Mouse (Mus musculus): ENCODE data around the gene Dnajc12.
A peak's percentile ranks its signal among the peaks of the same experiment; 100 is the strongest.
"Not testable (repeated sequence)": the region's sequence is repeated elsewhere in the genome, so short reads cannot be mapped to it uniquely, and the experiment has no call there.

Gene Dnajc12

DNA sequence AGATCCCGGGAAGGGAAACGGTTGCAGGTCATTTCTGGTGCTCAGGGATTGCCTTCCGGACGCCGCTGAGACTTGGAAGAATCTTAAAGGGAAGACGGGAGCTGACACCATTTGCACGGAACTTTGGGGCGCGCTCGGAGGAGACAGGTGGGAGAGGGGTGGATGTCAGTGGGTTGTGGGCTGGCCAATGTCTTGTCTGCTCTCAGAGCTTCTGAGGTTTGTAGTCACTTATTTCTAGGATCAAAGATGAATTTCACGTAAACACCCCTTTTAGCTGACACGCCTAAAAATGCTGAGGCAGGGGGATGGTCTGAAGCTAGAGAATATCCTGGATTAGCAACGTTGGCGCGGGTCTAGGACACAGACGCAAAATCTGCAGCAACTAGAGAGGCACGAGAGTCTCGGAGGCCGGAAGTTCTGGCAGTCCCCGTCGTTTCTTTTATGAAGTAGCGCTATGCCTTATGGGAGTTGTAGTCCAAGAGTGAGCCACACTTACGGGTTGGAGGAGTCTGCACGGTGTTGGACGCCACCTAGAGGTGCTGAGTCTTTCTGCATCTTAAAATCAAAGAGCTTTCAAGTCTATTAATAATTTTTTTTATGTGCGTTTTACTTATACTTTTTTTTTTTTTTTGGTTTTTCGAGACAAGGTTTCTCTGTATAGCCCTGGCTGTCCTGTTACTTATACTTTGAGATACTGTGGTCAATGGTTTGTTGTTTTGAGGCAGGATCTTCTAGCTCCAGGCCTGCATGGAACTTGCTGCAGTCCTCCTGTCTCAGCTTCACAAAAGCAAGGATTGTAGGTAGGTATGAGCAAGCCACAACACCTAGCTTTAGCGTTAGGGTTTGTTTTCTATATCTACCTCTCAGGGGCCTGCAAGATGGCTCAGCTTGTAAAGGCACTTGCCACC is at the start of gene Dnajc12:
Gene Dnajc12, plus strand, starts transcription at position 72 of the 908 bp plus-strand sequence.
- peak; percentile 89 for DNase-seq (ENCODE audit: inconsistent ontology term)

DNA sequence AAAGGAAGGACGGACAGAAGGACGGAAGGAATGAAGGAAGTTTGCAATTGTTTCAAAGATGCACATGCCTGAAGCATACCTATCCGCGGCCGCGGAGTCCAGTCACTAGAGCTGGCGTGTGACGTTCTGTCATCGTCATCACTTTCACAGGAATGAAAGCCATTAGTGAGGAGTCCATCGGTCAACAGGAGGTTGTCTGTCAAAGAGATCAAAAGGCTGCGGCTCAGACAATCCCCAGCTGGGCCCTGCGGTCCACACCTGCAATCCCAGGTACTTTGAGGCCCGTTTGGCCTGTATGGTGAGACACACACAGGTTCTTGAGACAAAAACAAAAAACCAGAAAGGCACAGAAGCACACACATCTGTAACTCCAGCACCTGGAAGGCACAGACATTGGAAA is 45.3 kb upstream of the Dnajc12 start:
- peak; percentile 8 for DNase-seq (ENCODE audit: inconsistent ontology term)

DNA sequence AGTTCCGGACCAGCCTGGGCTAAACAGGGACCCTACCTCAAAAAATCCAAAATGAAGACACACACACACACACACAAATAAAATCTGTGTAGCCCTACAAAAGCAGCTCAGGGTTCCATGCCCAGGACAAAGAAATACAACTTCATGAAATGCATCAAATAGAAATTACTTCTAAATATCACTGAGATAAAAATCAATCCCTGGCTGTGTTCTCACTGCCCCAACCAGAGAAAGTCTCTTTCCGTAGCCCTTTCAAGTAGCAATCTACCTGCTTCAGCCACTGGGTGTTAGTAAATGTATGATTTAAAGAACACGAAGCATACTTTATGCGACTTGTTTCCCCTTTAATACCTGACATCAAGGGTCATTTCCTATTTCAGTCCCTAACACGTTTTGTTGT is 44.9 kb upstream of the Dnajc12 start:
- no peak for DNase-seq (ENCODE audit: inconsistent ontology term)

- peak; percentile 78 for DNase-seq (ENCODE audit: inconsistent ontology term)
These were observed 44.0 kb upstream of the Dnajc12 start for GRCm38 (mm10) chr10:63337951-63338836.

DNA sequence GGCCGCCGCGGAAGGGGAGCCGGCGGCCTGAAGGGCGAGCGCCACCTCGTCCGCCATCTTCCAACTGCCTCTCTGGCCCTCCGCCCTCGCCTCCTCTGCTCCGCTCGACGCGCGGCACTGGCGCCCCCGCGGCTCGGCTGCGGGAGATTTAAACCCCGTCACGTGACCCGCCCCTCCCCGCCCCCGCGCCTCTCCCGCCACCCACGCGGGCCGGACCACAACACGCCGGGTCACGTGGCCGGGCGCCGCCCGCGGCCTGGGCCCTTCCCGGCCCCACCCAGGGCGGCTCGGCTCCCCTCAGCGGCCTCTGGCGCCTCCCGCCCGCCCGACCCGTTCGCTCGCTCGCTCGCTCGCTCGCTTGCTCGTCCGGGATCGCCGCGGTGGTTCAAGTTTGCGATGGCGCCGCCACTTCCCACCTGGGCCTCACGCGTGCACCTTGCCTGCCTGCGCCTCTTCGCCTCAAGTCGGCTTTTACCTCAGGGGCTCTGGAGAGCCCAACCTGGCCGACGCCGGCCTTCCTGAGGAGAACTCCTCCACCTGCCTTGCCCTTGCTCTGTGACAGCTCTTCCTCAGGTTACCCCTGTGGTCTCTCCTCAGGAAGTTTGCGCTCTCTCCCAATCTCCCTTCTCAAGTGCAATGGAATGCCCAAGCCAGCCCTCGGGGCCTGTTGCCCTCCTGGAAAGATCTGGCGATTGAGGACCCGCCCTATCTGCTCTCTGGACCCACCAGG is 43.2 kb upstream of the Dnajc12 start:
- peak; percentile 92 for DNase-seq (ENCODE audit: inconsistent ontology term)

GRCm38 (mm10) chr10:63341351-63341750 is 40.9 kb upstream of the Dnajc12 start:
- DNase-seq (ENCODE audit: inconsistent ontology term): no peak

DNA sequence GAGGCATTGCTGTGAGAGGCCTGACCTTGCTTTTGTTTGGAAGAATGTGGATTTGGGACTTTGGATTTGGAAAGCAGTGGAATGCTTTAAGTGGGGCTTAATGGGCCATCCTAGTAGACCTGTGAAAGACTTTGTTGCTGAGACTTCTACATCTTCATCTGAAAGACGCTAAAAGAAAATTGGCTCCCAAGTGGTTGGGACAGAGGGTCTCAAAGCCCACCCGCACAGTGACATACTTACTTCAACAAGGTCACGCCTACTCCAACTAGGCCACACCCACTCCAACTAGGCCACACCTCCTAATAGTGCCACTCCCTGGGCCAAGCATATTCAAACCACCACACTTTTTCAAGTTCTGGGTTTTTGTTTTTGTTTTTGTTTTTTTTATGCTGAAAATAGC is 37.5 kb upstream of the Dnajc12 start:
- DNase-seq (ENCODE audit: inconsistent ontology term): no peak

GRCm38 (mm10) chr10:63348291-63348690 is 34.0 kb upstream of the Dnajc12 start:
- DNase-seq (ENCODE audit: inconsistent ontology term): no peak

GRCm38 (mm10) chr10:63350666-63351065 is 31.6 kb upstream of the Dnajc12 start:
- no peak for DNase-seq (ENCODE audit: inconsistent ontology term)

GRCm38 (mm10) chr10:63351099-63351498 is 31.1 kb upstream of the Dnajc12 start:
- not testable (repeated sequence) for DNase-seq (ENCODE audit: inconsistent ontology term)

- DNase-seq (ENCODE audit: inconsistent ontology term): no peak
These were observed 30.1 kb upstream of the Dnajc12 start for GRCm38 (mm10) chr10:63352111-63352510.

DNA sequence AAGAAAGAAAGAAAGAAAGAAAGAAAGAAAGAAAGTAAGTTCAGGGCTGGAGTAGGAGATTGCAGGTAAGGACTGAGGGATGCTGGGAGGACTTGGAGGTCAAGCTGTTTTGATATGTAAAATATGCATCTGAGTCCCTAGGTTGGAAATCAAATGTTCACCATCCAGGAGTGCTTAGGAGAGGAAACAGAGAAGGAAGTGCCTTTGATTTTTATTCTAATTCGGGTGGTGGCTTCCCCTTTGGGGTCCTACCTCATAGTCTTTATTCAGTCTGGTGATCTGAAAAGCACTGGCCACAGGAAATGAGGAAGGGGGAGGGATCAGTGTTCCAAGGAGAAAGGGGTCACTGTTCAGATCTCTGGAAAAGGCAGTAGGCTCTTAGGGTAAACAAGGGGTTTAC is 21.7 kb upstream of the Dnajc12 start:
- no peak for DNase-seq (ENCODE audit: inconsistent ontology term)

DNA sequence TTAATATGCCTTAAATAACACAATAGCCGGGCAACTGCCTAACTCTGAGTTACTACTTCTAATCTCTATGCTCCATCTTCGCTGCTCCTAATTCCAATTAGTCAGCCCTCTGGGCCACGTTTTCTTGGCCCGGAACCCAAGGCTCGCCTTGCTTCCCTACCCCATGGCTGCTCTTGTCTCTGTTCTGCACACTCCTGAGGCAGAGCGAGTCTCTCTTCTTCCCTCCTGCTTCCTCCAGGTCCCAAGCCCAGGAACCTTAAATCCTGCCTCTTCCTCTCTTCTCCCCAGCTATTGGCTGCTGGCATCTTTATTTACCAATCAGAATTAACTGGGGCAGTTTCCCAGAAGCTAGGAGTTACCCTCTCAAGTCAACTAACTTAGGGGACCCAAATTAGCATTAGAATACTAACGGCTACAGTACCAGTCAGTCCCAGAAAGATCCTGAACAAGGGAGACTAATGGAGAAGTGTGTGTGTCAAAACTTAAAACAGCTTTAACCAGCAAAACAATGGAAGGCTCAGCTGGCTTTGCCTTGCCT is 16.3 kb upstream of the Dnajc12 start:
- no peak for DNase-seq (ENCODE audit: inconsistent ontology term)

DNA sequence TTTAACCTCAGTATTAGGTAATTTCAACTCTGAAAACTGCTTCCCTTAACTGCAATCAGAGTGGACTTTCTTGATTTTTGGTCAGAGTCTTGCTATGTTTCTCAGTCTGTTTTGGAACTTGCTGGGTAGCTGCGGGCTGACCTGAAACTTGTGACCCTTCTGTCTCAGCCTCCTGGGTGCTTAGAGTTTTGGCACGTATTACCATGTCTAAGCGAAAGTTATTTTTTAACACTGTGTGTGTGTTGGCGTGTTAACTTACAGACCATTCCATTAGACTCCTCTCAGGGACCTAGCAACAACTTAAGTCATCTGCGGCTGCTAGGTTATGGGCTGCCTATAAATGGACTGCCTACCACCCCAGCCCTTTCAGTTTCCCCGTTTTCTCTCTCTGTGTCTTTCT is 14.9 kb upstream of the Dnajc12 start:
- no peak for DNase-seq (ENCODE audit: inconsistent ontology term)

DNA sequence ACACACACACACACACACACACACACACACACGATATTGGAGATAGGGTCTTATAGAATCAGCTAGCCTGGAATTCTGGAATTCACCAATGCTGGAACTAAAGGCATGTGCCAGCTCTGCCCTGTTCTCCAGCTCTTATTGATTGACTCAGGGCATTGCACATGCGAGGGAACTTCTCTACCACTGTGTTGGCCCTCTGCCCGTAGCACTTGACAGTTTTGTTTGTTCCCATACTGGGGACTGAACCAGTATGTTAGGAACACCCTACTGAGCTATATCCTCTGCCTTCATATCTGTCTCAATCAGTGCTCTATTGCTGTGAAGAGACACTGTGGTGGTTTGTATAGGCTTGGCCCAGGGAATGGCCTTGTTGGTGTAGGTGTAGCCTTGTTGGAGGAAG is 14.2 kb upstream of the Dnajc12 start:
- DNase-seq (ENCODE audit: inconsistent ontology term): no peak

- no peak for DNase-seq (ENCODE audit: inconsistent ontology term)
These were observed 5.9 kb upstream of the Dnajc12 start for GRCm38 (mm10) chr10:63376303-63376702.

DNA sequence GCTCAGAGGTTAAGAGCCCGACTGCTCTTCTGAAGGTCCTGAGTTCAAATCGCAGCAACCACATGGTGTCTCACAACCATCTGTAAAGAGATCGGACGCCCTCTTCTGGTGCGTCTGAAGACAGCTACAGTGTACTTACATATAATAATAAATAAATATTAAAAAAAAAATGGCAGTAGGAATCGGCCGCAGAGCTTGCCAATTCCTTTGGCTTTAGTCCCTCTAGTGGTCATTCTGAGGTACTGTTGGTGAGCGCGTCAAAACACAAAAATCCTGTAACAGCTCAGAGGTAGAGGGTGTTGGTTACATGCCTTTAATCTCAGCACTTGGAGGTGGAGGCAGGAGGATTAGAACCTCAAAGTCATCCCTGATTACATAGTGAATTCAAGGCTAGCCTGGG is 4.8 kb upstream of the Dnajc12 start:
- DNase-seq (ENCODE audit: inconsistent ontology term): peak; percentile 45

- no peak for DNase-seq (ENCODE audit: inconsistent ontology term)
These were observed 3.1 kb upstream of the Dnajc12 start for GRCm38 (mm10) chr10:63378948-63379680.

GRCm38 (mm10) chr10:63381498-63382280 is 554 bp upstream of the Dnajc12 start, which contains the start of gene Sirt1:
Sirt1 (minus strand) TSS chr10:63381704.
- peak; percentile 38 for DNase-seq (ENCODE audit: inconsistent ontology term)

DNA sequence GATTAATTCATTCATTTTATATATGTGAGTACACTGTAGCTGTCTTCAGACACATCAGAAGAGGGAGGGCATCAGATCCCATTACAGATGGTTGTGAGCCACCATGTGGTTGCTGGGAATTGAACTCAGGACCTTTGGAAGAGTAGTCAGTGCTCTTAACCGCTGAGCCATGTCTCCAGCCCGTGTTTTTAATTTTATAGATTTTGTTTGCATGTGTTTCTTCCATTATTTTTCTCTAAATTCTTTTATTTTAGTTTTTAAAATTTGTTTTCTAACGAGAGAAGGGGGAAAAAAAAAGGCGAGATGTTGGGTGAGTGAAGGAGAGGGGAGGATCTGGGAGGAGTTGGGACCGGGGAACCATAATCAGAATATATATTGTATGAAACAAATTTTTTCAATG is 3.7 kb downstream of the Dnajc12 start:
- DNase-seq (ENCODE audit: inconsistent ontology term): not testable (repeated sequence)
